Mouse (Mus musculus): ENCODE results near the gene Hoxc9. TPM values are rescaled to one million over a fixed set of nuclear protein-coding genes. Genes with fewer than 3 reads are reported as not detected.
A peak's percentile ranks its signal among the peaks of the same experiment; 100 is the strongest.

Gene Hoxc9
- total and polyA plus RNA-seq, 3 experiments: 0.12 to 0.26 TPM; not detected in 1

GRCm38 (mm10) chr15:102979936-102980335 lies 3.7 kb downstream of the Hoxc9 start:
- Histone ChIP-seq H3K79me2 (replicated peaks; ENCODE audit: control insufficient read depth, extremely low read depth, insufficient read depth, poor library complexity, severe bottlenecking) (no peaks in the 10 kb centered on the region), H3K9me3 (replicated peaks; ENCODE audit: low read length) (no peaks in the 10 kb centered on the region), H3K36me3 (replicated peaks in 1 of 2; ENCODE audit: control insufficient read depth in 1 of 2, insufficient read depth in 1 of 2, low read length in 1 of 2) (no peaks in the 10 kb centered on the region), H3K27me3 (replicated peaks) (peaks cover 92% of the 10 kb centered on the region), H3K9ac (ENCODE audit: insufficient read depth, low read depth) (no peak overlapping the region), H3K4me2 (ENCODE audit: insufficient read depth, low read depth, poor library complexity, severe bottlenecking) (no peak overlapping the region), H3K4me1 (ENCODE audit: control insufficient read depth in 1 of 2, insufficient read depth in 2 of 2) (peaks cover 2 to 20% of the 10 kb centered on the region in 2 experiments; a peak in 3 of 4 replicates), H3K27ac (ENCODE audit: insufficient read depth, low read depth) (no peak overlapping the region), H3K4me3 (replicated peaks in 1 of 3; ENCODE audit: low read depth in 2 of 3, low read length in 2 of 3, poor library complexity in 1 of 3) (no peak overlapping the region)
- TF ChIP-seq E2F4 (IDR thresholded peaks at IDR 0.05; ENCODE audit: insufficient replicate concordance, low read depth, low read length) (no peak), NRF1 (IDR thresholded peaks at IDR 0.05; ENCODE audit: low read depth, low read length) (no peak), CHD1 (IDR thresholded peaks at IDR 0.05; ENCODE audit: low read depth, low read length) (no peak), ETS1 (conservative IDR thresholded peaks at IDR 0.05; ENCODE audit: low read depth, low read length) (no peak), HCFC1 (IDR thresholded peaks at IDR 0.05; ENCODE audit: low read depth, low read length) (no peak), MAZ (IDR thresholded peaks at IDR 0.05; ENCODE audit: low read depth, low read length) (no peak), POLR2A (IDR thresholded peaks at IDR 0.05; ENCODE audit: low read depth, low read length) (no peak), UBTF (IDR thresholded peaks at IDR 0.05; ENCODE audit: low read depth, low read length) (no peak), NELFE (IDR thresholded peaks at IDR 0.05; ENCODE audit: low read depth, low read length) (no peak), MEF2A (IDR thresholded peaks at IDR 0.05; ENCODE audit: borderline replicate concordance, low read depth, low read length) (no peak), JUND (conservative IDR thresholded peaks at IDR 0.05; ENCODE audit: low read depth, low read length) (no peak), KAT2A (IDR thresholded peaks at IDR 0.05; ENCODE audit: insufficient replicate concordance, low read length) (no peak)
- in situ Hi-C loops (cut with MboI; ENCODE audit: low pct_ligation_motif_present, low pct_unique_long_range_greater_than_20kb, low sequenced_read_pairs) (loop anchor here (10.0 kb wide), 1 partner anchor 335 kb away; the partner anchor contains the start of gene Gpr84), dilution Hi-C loops (cut with MboI; ENCODE audit: extremely low pct_ligation_motif_present, extremely low pct_unique_long_range_greater_than_20kb, low sequenced_read_pairs) (no loop called here)
- no peak for DNase-seq (ENCODE audit: extremely low read depth)

- peak overlapping the region; percentile 48; the same call in 1 of the 2 replicates for H3K4me2 ChIP-seq (ENCODE audit: insufficient read depth, low read depth, poor library complexity, severe bottlenecking)
- peaks cover 92% of the 10 kb centered on the region for H3K27me3 ChIP-seq (replicated peaks)
- H3K27ac ChIP-seq (ENCODE audit: insufficient read depth, low read depth): no peak overlapping the region
- H3K36me3 ChIP-seq (replicated peaks in 1 of 2; ENCODE audit: control insufficient read depth in 1 of 2, insufficient read depth in 1 of 2, low read length in 1 of 2): no peaks in the 10 kb centered on the region
- dilution Hi-C loops (cut with MboI; ENCODE audit: extremely low pct_ligation_motif_present, extremely low pct_unique_long_range_greater_than_20kb, low sequenced_read_pairs): no loop called here
- in situ Hi-C loops (cut with MboI; ENCODE audit: low pct_ligation_motif_present, low pct_unique_long_range_greater_than_20kb, low sequenced_read_pairs): loop anchor here (10.0 kb wide), 1 partner anchor 334 kb away; the partner anchor contains the start of gene Gpr84
- DNase-seq (ENCODE audit: extremely low read depth): no peak
- no peak for TF ChIP-seq MAZ (IDR thresholded peaks at IDR 0.05; ENCODE audit: low read depth, low read length)
- no peaks in the 10 kb centered on the region for H3K9me3 ChIP-seq (replicated peaks; ENCODE audit: low read length)
- H3K9ac ChIP-seq (ENCODE audit: insufficient read depth, low read depth): no peak overlapping the region
- H3K79me2 ChIP-seq (replicated peaks; ENCODE audit: control insufficient read depth, extremely low read depth, insufficient read depth, poor library complexity, severe bottlenecking): no peaks in the 10 kb centered on the region
- H3K4me3 ChIP-seq (replicated peaks in 1 of 3; ENCODE audit: low read depth in 2 of 3, low read length in 2 of 3, poor library complexity in 1 of 3): no peak overlapping the region
- peaks cover 2 to 20% of the 10 kb centered on the region in 2 experiments; a peak in 3 of 4 replicates for H3K4me1 ChIP-seq (ENCODE audit: control insufficient read depth in 1 of 2, insufficient read depth in 2 of 2)
Measured at GRCm38 (mm10) chr15:102980352-102980751, 4.1 kb downstream of the Hoxc9 start.

GRCm38 (mm10) chr15:102980912-102981311 lies 4.7 kb downstream of the Hoxc9 start:
- in situ Hi-C loops (cut with MboI; ENCODE audit: low pct_ligation_motif_present, low pct_unique_long_range_greater_than_20kb, low sequenced_read_pairs) (loop anchor here (10.0 kb wide), 1 partner anchor 334 kb away; the partner anchor contains the start of gene Gpr84), dilution Hi-C loops (cut with MboI; ENCODE audit: extremely low pct_ligation_motif_present, extremely low pct_unique_long_range_greater_than_20kb, low sequenced_read_pairs) (no loop called here)
- Histone ChIP-seq H3K9ac (ENCODE audit: insufficient read depth, low read depth) (no peak overlapping the region; the same call in 1 of the 2 replicates), H3K27me3 (replicated peaks) (peaks cover 92% of the 10 kb centered on the region), H3K27ac (ENCODE audit: insufficient read depth, low read depth) (no peak overlapping the region), H3K79me2 (replicated peaks; ENCODE audit: control insufficient read depth, extremely low read depth, insufficient read depth, poor library complexity, severe bottlenecking) (no peaks in the 10 kb centered on the region), H3K4me2 (ENCODE audit: insufficient read depth, low read depth, poor library complexity, severe bottlenecking) (peak overlapping the region; percentile 48), H3K9me3 (replicated peaks; ENCODE audit: low read length) (no peaks in the 10 kb centered on the region), H3K36me3 (replicated peaks in 1 of 2; ENCODE audit: control insufficient read depth in 1 of 2, insufficient read depth in 1 of 2, low read length in 1 of 2) (no peaks in the 10 kb centered on the region), H3K4me3 (replicated peaks in 1 of 3; ENCODE audit: low read depth in 2 of 3, low read length in 2 of 3, poor library complexity in 1 of 3) (peak overlapping the region; percentile 20 to 52 (median 48)), H3K4me1 (ENCODE audit: control insufficient read depth in 1 of 2, insufficient read depth in 2 of 2) (peaks cover 2 to 20% of the 10 kb centered on the region in 2 experiments; a peak in 3 of 4 replicates)
- no peak for DNase-seq (ENCODE audit: extremely low read depth)
- TF ChIP-seq TCF12 (IDR thresholded peaks at IDR 0.05; ENCODE audit: low read depth, low read length) (no peak), CHD2 (IDR thresholded peaks at IDR 0.05; ENCODE audit: low read length) (no peak), UBTF (IDR thresholded peaks at IDR 0.05; ENCODE audit: low read depth, low read length) (no peak), HCFC1 (IDR thresholded peaks at IDR 0.05; ENCODE audit: low read depth, low read length) (no peak), RCOR1 (conservative IDR thresholded peaks at IDR 0.05; ENCODE audit: low read depth, low read length) (no peak), PAX5 (IDR thresholded peaks at IDR 0.05; ENCODE audit: low read length) (no peak), MEF2A (IDR thresholded peaks at IDR 0.05; ENCODE audit: borderline replicate concordance, low read depth, low read length) (no peak), E2F4 (IDR thresholded peaks at IDR 0.05; ENCODE audit: insufficient replicate concordance, low read depth, low read length) (no peak), MXI1 (IDR thresholded peaks at IDR 0.05; ENCODE audit: low read depth, low read length) (no peak), ZNF384 (IDR thresholded peaks at IDR 0.05; ENCODE audit: low read depth, low read length) (no peak), CHD1 (IDR thresholded peaks at IDR 0.05; ENCODE audit: low read depth, low read length) (no peak), GABPA (IDR thresholded peaks at IDR 0.05; ENCODE audit: insufficient replicate concordance, low read depth, low read length) (no peak), POLR2AphosphoS2 (IDR thresholded peaks at IDR 0.05; ENCODE audit: low read depth, low read length) (no peak), MAZ (IDR thresholded peaks at IDR 0.05; ENCODE audit: low read depth, low read length) (no peak), ELF1 (IDR thresholded peaks at IDR 0.05; ENCODE audit: low read depth, low read length) (no peak), SIN3A (IDR thresholded peaks at IDR 0.05; ENCODE audit: low read length) (no peak), CTCF (conservative IDR thresholded peaks at IDR 0.05 in 1 of 2, IDR thresholded peaks at IDR 0.05 in 1 of 2; ENCODE audit: low read depth in 2 of 2, low read length in 2 of 2) (no peak), USF1 (IDR thresholded peaks at IDR 0.05; ENCODE audit: low read depth, low read length) (no peak), BHLHE40 (IDR thresholded peaks at IDR 0.05; ENCODE audit: low read depth, low read length) (no peak)

Measured in CH12.LX (cell line).